Mouse (Mus musculus) liver, adult 2 months (tissue): ENCODE measurements at regions not wholly inside any gene's neighbourhood (a gene's known extent, or its start where the extent isn't known, plus 50 kb on each side); places are given as distances from the start of the nearest gene placed in this dataset.

Experiments
- DNase-seq: peaks from one replicate; pipeline ENCODE4 v3.0.0-alpha.2; 2011; ENCODE audit warnings: low read depth, low spot score; ENCODE audit errors: extremely low read depth
- H3K27ac ChIP-seq: fragments of 200-500 bp; replicated peaks from 2 replicates; pipeline ENCODE4 v1.5.1; 2012; ENCODE audit warnings: low read depth, mild to moderate bottlenecking, control low read depth, inconsistent platforms, low read length; ENCODE audit not compliant: insufficient read depth
- H3K27me3 ChIP-seq: fragments of 200-500 bp; 2 replicates; pipeline ENCODE4 v1.6.1; 2012; ENCODE audit warnings: mild to moderate bottlenecking, moderate library complexity, low read length, inconsistent platforms; ENCODE audit not compliant: control insufficient read depth, insufficient read depth
- H3K36me3 ChIP-seq: fragments of 200-500 bp; 2 replicates; pipeline ENCODE4 v1.6.1; 2012; ENCODE audit warnings: low read length, inconsistent platforms; ENCODE audit not compliant: control insufficient read depth, insufficient read depth
- H3K4me1 ChIP-seq: fragments of 200-500 bp; 2 replicates; pipeline ENCODE4 v1.6.1; 2011; ENCODE audit warnings: low read length; ENCODE audit not compliant: control insufficient read depth, insufficient read depth
- H3K4me3 ChIP-seq: fragments of 200-500 bp; 2 replicates; pipeline ENCODE4 v1.5.1; 2011; ENCODE audit warnings: low read depth, mild to moderate bottlenecking, control low read depth, low read length, moderate library complexity; ENCODE audit not compliant: insufficient read depth
- H3K79me2 ChIP-seq: fragments of 200-500 bp; 2 replicates; pipeline ENCODE4 v1.6.1; 2012; ENCODE audit warnings: inconsistent platforms, mild to moderate bottlenecking, low read length, moderate library complexity; ENCODE audit not compliant: control insufficient read depth, insufficient read depth
- H3K9ac ChIP-seq: fragments of 200-500 bp; 2 replicates; pipeline ENCODE4 v1.6.1; 2012; ENCODE audit warnings: low read depth, mild to moderate bottlenecking, control low read depth, inconsistent platforms, low read length
- CTCF ChIP-seq: fragments of 200-500 bp; IDR thresholded peaks from 2 replicates; pipeline ENCODE4 v1.5.1; 2011; ENCODE audit warnings: low read depth, low read length, control low read depth
- POLR2A ChIP-seq: fragments of 200-500 bp; IDR thresholded peaks from 2 replicates; pipeline ENCODE4 v1.6.1; 2011; ENCODE audit warnings: low read length, control low read depth; ENCODE audit not compliant: insufficient read depth; ENCODE audit errors: extremely low read depth
- WGBS: fragments of 180-500 bp; shearing (Covaris S2); methylation state at CpG from one replicate; pipeline ENCODE4 v1.1.7; 2018; 5-methylcytosine and 5-hydroxymethylcytosine counted together

DNA sequence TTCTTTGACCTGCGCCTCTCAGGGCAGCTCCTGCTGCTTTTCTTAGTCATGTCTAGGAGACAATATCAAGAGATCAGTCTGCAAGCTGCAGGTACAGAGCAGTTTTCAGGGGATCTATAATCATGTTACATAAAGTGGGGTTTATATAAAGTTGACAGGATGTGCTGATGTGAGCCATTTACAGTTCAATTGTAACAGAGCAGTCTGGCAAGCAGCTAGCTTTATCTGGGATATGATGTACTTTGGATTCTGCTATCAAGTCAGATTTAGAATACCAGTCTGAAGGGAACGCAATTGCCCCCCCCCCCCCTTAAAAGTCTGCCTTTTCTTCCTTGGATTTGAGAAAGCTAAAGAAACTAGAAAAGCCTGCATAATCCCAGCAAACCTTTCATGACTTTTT is 77.6 kb upstream of the Acvr2a start:
- Histone ChIP-seq H3K27me3 (no peaks in the 10 kb centered on the region), H3K9ac (no peak overlapping the region), H3K79me2 (no peaks in the 10 kb centered on the region), H3K4me3 (no peak overlapping the region), H3K36me3 (no peaks in the 10 kb centered on the region), H3K27ac (no peak overlapping the region), H3K4me1 (no peaks in the 10 kb centered on the region)
- WGBS = 79% methylated on average over 2 of the region's 2 CpGs
- TF ChIP-seq POLR2A (no peak), CTCF (no peak)
- DNase-seq = no peak
